Mouse (Mus musculus) gastrocnemius, adult 2 months (tissue): ENCODE data around the gene Slc1a5. TPM values are rescaled to one million over a fixed set of nuclear protein-coding genes. Genes with fewer than 3 reads are reported as not detected.

ENCODE experiments used
- DNase-seq: peaks from one replicate; pipeline ENCODE4 v3.0.0; 2022
- H3K27ac ChIP-seq: fragments of 200-600 bp; 2 replicates; pipeline ENCODE4 v1.8.1; 2022; ENCODE audit warnings: mild to moderate bottlenecking
- H3K4me3 ChIP-seq: fragments of 200-600 bp; 2 replicates; pipeline ENCODE4 v1.8.1; 2022; ENCODE audit warnings: mild to moderate bottlenecking, moderate library complexity
- CTCF ChIP-seq: fragments of 200-600 bp; IDR thresholded peaks from 2 replicates; pipeline ENCODE4 v1.8.1; 2022; ENCODE audit warnings: antibody characterized with exemption, mild to moderate bottlenecking, moderate library complexity
- intact Hi-C: fragments of 180-260 bp; cut with DNase I; formaldehyde crosslinking; loops from one replicate; pipeline ENCODE4 v1.15.1; 2025
- total RNA-seq, 2 experiments: library from RNA; stranded (reverse); gene quantifications; 2 replicates each; pipeline ENCODE4 v1.2.3; 2021

Gene Slc1a5
- total RNA-seq, 2 experiments from 2014 or later: 11.0 to 14.6 TPM

GRCm38 (mm10) chr7:16830449-16830848 lies 49.3 kb downstream of the Slc1a5 start:
- Histone ChIP-seq H3K27ac (peak overlapping the region; percentile 28; the same call in 1 of the 2 replicates), H3K4me3 (no peak overlapping the region)
- intact Hi-C loops: no loop called here
- TF ChIP-seq CTCF: no peak
- DNase-seq: no peak

GRCm38 (mm10) chr7:16837916-16838803 lies 57.0 kb downstream of the Slc1a5 start:
- TF ChIP-seq CTCF: no peak
- no peak for DNase-seq
- intact Hi-C loops: no loop called here
- Histone ChIP-seq H3K4me3 (no peak overlapping the region), H3K27ac (no peak overlapping the region)

- no peak overlapping the region for H3K4me3 ChIP-seq
- H3K27ac ChIP-seq: no peak overlapping the region
- no peak for TF ChIP-seq CTCF
- no peak for DNase-seq
- intact Hi-C loops: no loop called here
Measured at GRCm38 (mm10) chr7:16838804-16839426, 57.8 kb downstream of the Slc1a5 start.

- Histone ChIP-seq H3K4me3 (no peak overlapping the region), H3K27ac (no peak overlapping the region)
- TF ChIP-seq CTCF: no peak
- DNase-seq: no peak
- intact Hi-C loops: no loop called here
Measured at GRCm38 (mm10) chr7:16839427-16840108, 58.4 kb downstream of the Slc1a5 start.

- H3K4me3 ChIP-seq: no peak overlapping the region
- no peak overlapping the region for H3K27ac ChIP-seq
- TF ChIP-seq CTCF: no peak
- intact Hi-C loops: no loop called here
- DNase-seq: no peak
Measured at GRCm38 (mm10) chr7:16840109-16840491, 59.0 kb downstream of the Slc1a5 start.

GRCm38 (mm10) chr7:16841078-16841477 lies 59.9 kb downstream of the Slc1a5 start:
- Histone ChIP-seq H3K27ac (peak overlapping the region; percentile 93), H3K4me3 (no peak overlapping the region)
- TF ChIP-seq CTCF: no peak
- intact Hi-C loops: no loop called here
- no peak for DNase-seq

GRCm38 (mm10) chr7:16841561-16842560 lies 60.7 kb downstream of the Slc1a5 start:
- Histone ChIP-seq H3K4me3 (peak overlapping the region; percentile 92), H3K27ac (peak overlapping the region; percentile 93)
- DNase-seq: no peak
- intact Hi-C loops: no loop called here
- TF ChIP-seq CTCF: no peak

GRCm38 (mm10) chr7:16842645-16843063 lies 61.5 kb downstream of the Slc1a5 start, which contains the start of gene Prkd2:
Gene Prkd2, plus strand, starts transcription at chr7:16842902.
- intact Hi-C loops: no loop called here
- DNase-seq: peak; percentile 92
- Histone ChIP-seq H3K4me3 (peak within 1 kb of the TSS; percentile 92), H3K27ac (peak within 1 kb of the TSS; percentile 93)
- TF ChIP-seq CTCF: no peak

- DNase-seq: peak; percentile 44
- Histone ChIP-seq H3K4me3 (peak overlapping the region; percentile 92), H3K27ac (peak overlapping the region; percentile 93)
- no peak for TF ChIP-seq CTCF
- intact Hi-C loops: no loop called here
Measured at GRCm38 (mm10) chr7:16843441-16844171, 62.5 kb downstream of the Slc1a5 start.

- Histone ChIP-seq H3K4me3 (peak overlapping the region; percentile 92), H3K27ac (peak overlapping the region; percentile 93)
- no peak for DNase-seq
- no peak for TF ChIP-seq CTCF
- intact Hi-C loops: no loop called here
Measured at GRCm38 (mm10) chr7:16844696-16845071, 63.5 kb downstream of the Slc1a5 start.
